Mouse (Mus musculus): Measurements from ENCODE around the gene Dennd6a.
A peak's percentile ranks its signal among the peaks of the same experiment; 100 is the strongest.

The Dennd6a gene

GRCm38 (mm10) chr14:26576255-26576780 is 2.7 kb downstream of the Dennd6a start:
- DNase-seq: peak; percentile 62

GRCm38 (mm10) chr14:26578791-26579191 is 5.1 kb downstream of the Dennd6a start:
- DNase-seq: peak; percentile 36

GRCm38 (mm10) chr14:26579346-26580343 is 6.0 kb downstream of the Dennd6a start:
- peak; percentile 86 for DNase-seq

DNA sequence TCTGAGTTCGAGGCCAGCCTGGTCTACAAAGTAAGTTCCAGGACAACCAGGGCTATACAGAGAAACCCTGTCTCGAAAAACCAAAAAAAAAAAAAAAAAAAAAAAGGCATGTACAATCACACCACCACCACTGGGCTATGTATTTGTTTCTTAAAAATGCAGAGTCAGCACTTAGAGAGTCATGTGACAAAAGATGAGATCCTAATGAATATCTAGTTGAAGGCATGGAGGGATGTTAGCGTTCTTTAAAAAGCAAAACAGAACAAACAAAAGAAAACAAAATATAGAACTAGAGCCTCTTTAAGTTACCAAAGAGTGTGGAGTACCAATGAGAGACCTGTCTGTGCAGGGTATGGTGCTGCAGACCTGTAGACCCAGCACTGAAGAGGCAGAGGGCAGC is 10.0 kb downstream of the Dennd6a start:
- no peak for DNase-seq

- DNase-seq: no peak
Measured at GRCm38 (mm10) chr14:26587116-26587515, 13.5 kb downstream of the Dennd6a start.

- DNase-seq: no peak
Measured at GRCm38 (mm10) chr14:26591353-26591752, 17.7 kb downstream of the Dennd6a start.

- DNase-seq: no peak
Measured at GRCm38 (mm10) chr14:26593281-26593895, 19.7 kb downstream of the Dennd6a start.

DNA sequence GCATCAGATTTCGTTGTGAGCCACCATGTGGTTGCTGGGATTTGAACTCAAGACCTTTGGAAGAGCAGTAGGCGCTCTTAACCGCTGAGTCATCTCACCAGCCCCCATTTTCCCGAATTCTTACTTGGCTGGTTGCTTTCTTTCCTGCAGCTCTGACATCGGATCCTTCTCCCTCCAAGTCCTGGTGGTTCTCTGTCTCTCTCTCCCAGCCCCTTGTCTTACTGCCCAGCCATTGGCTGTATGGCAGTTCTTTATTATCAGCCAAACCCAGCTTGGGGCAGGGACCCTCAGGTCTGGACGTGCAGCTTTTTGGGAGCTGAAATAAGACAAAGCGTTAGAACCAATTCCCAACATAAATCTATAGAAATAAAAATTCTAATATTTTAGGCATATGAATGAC is 21.5 kb downstream of the Dennd6a start:
- no peak for DNase-seq

GRCm38 (mm10) chr14:26595695-26596365 is 22.2 kb downstream of the Dennd6a start:
- DNase-seq: no peak

DNA sequence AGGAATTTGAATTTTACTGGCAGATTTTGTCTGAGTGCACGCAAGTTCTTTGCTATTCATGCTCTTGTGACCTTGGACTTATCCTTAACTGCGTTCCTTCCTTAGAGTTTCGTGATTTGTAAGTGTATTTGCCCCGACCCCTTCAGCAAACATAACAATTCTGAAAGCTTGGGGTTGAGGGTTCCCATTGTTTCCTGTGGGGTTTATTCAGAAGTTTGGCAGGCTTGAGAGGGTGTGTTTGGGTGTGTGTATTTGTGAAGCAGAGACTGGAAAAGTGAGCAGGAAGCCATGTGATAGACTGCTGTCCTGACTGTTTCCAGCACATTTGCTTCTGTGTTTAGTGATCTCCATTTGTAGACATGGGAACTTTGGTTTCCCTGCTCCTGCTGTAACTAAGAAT is 31.7 kb downstream of the Dennd6a start:
- DNase-seq: no peak

GRCm38 (mm10) chr14:26609674-26610073 is 36.0 kb downstream of the Dennd6a start:
- DNase-seq: no peak

GRCm38 (mm10) chr14:26610689-26611088 is 37.0 kb downstream of the Dennd6a start:
- DNase-seq: no peak

DNA sequence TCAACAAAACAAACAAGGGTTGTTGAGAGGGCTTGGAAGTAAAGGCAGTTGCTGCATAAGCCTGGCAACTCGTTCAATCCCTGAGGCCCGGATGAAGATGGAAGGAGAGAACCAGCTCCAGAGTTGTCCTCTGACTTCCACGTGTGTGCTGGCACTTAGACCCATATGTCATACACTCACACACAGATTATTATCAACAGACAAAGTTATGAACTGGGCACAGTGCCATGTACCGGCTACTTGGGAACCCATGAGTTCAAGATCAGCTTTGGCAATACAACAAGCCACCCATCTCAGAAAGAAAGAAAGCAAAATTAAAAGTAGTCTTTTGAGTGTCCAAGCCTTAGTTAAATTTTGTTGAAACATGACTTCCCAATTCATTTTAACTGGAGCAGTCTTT is 51.6 kb downstream of the Dennd6a start:
- no peak for DNase-seq

GRCm38 (mm10) chr14:26626605-26627140 is 53.0 kb downstream of the Dennd6a start:
- no peak for DNase-seq

DNA sequence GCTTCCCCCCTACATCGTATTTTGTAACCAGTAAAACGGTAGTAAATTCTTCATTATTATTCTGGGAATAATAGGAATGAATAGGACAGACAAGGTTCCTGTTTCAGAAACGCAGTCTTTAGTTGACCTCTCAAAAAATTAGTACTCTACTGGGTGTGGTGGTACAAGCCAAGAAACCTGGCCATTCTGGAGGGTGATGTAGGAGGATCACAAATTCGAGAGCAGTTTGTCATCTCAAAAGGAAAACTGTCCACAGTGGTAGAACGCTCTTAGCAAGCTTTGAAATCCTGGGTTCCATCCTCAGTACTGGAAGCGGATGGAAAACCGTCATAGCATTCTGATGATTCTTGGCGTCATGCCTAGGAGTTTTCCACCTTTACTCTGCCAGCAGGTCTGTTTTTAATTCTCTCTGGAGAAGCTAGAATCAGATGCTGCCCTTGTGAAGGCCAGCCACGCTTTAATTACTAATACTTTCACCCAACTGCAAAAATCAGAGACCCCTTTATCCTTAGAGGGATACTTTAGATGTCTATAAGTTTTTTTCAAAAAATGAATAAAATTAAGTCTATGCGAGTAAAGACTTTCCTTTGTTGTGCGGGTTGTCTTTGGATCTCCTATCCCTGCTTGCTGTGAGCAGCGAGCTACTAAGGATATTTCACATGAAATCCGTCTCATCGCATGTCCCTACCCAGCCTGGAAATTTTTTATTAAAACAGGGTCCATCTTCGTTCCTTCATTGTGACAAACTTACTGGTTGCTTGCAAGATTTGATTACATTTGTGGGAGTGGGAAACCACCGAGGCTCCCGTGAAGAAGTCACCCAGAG is 63.6 kb downstream of the Dennd6a start:
- peak; percentile 78 for DNase-seq

DNA sequence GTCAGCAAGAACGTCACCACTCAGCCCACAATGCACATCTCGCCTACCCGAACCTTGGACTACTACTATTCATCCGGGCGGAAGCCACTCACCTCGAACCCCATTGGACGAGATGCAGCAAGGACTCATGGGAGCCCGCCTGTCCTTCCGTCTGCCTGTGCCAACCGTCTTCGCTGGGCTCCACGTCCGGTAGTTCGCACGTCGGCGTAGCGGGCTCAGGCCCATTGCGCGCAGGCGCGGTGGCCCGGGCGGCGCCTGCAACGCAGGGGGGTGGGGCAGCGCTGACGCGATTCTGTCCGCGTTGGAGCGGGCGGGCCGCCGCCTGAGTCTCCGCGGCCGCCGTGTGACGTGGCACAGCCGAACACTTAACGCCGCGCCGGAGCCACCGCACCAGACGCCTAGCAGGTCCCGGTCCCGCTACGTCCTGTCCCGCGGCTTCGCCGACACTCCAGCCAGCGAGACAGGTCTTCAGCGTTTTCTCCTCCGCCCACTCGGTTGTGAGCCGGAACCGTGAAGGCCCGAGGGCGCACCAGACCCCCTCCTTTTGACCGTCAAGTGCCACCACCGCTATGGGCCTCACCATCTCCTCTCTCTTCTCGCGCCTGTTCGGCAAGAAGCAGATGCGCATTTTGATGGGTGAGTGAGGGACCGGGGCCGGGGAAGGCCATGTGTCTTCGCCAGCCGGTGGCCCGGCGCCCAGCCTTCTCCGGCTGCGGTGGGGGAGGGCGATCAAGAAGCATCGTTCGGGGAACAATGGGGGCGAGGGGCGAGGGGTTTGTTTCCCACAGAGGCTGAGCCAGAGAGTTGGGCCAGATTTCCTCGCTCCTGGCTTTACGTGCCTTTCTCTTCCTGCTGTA is 64.4 kb downstream of the Dennd6a start, which contains the start of gene Arf4:
Arf4 (plus strand) TSS at position 224 of the 857 bp plus-strand sequence.
- peak; percentile 98 for DNase-seq

DNA sequence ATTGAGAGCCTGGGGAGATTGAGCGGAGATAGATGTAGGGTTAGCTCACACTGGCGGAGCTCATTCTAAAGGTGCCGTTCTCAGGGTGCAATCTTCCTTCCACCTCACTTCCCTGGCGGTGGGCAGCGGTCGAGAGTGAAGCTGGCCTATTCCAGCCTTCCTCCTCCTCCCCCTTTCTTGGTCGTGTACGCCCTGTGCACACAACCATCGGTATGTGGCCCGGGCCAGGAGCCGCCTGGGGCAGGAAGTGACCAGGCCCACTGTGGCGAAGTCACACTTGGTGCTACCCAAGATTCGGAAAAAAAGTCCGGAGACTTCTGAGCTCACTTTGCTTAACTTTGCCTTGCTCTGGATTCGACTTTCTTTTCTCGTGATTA is 65.0 kb downstream of the Dennd6a start:
- DNase-seq: no peak

GRCm38 (mm10) chr14:26639251-26639650 is 65.6 kb downstream of the Dennd6a start:
- peak; percentile 33 for DNase-seq

DNA sequence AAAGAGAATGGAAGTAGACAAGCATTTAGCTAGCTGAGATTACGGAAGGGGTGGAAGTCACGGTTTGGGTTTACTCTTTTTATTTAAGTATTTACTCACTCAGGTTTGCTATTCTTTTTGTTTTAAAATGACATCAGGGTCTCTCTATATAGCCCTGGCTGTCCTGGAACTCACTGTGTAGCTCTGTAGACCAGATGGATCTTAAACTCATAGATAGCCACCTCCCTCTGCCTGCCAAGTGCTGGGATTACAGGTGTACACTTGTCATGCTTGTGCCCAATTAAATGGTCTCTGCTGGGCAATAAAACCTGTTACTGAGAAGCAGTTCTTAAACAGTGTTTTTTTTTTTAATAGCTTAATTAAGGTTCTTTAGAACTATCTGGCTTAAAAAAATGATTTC is 66.3 kb downstream of the Dennd6a start:
- DNase-seq: peak; percentile 47

DNA sequence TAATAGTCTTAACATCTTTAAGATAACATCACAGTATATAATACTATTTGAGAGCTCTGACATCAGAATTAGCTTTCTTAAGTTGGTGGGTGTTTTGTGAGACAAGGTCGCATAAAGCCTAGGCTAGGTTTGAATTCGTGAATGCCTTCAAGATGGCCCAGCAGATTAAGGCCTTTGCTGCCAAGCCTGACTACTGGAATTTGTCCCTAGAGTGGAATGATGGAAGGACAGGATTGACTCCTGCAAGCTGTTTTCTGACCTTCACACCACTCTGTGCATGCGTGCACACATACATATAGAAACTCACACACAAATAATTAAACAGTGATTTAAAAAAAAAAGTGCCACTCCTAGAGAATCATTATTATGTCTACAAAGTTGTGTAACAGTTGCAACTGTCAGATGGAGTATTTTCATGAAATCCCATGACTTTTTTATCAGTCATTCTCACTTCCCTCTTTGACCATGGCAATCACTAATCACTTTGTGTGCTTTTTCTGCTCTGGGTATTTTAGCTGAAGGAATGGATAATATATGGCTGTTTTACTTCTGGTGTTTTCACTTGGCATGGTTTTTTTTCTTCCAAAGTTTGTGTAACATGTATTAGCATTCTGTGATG is 69.5 kb downstream of the Dennd6a start:
- DNase-seq: no peak

All from cerebellum, adult 9-10 months (tissue).